Mouse (Mus musculus) large intestine, adult 2 months (tissue): ENCODE data around the gene Sox5. TPM values are rescaled to one million over a fixed set of nuclear protein-coding genes. Genes with fewer than 3 reads are reported as not detected.

ENCODE experiments used
- DNase-seq: peaks from one replicate; pipeline ENCODE4 v3.0.0-alpha.2; 2012; ENCODE audit warnings: low read depth, low spot score
- WGBS: fragments of 180-500 bp; shearing (Covaris S2); methylation state at CpG from one replicate; pipeline ENCODE4 v1.1.7; 2018; 5-methylcytosine and 5-hydroxymethylcytosine counted together
- polyA plus RNA-seq: library from polyadenylated mRNA; depleted of rRNA; stranded (reverse); fragments of >200 nt; gene quantifications from 2 replicates; pipeline ENCODE4 v1.2.3, GENCODE M21; 2012

Sox5 gene
- polyA plus RNA-seq, 1 experiment = 0.55 TPM

- 75% methylated on average over 4 of the region's 4 CpGs for WGBS
- DNase-seq = no peak
These were observed 178.9 kb downstream of the Sox5 start for GRCm38 (mm10) chr6:144602883-144603282.

- WGBS = 77% methylated on average over 5 of the region's 5 CpGs
- no peak for DNase-seq
These were observed 181.4 kb downstream of the Sox5 start for GRCm38 (mm10) chr6:144600351-144600750.

- 62% methylated on average over 6 of the region's 6 CpGs for WGBS
- DNase-seq = no peak
These were observed 183.3 kb downstream of the Sox5 start for GRCm38 (mm10) chr6:144598324-144598973.

GRCm38 (mm10) chr6:144596536-144597210, 185.1 kb downstream of the Sox5 start:
- 22% methylated on average over 8 of the region's 8 CpGs for WGBS

GRCm38 (mm10) chr6:144584854-144585253, 196.9 kb downstream of the Sox5 start:
- DNase-seq = no peak
- WGBS = 20% methylated on average over 5 of the region's 5 CpGs

More at GRCm38 (mm10) chr6:144596536-144597210, 185.1 kb downstream of the Sox5 start:
- no peak for DNase-seq

- 44% methylated on average over 11 of the region's 11 CpGs for WGBS
- DNase-seq = no peak
These were observed 197.5 kb downstream of the Sox5 start for GRCm38 (mm10) chr6:144584074-144584840.

- WGBS = 23% methylated on average over 12 of the region's 12 CpGs
- DNase-seq = no peak
These were observed 202.5 kb downstream of the Sox5 start for GRCm38 (mm10) chr6:144579301-144579700.

GRCm38 (mm10) chr6:144570850-144571249, 210.9 kb downstream of the Sox5 start:
- no peak for DNase-seq
- WGBS = 85% methylated on average over 17 of the region's 17 CpGs

- DNase-seq = no peak
- WGBS = 70% methylated on average over 1 of the region's 1 CpGs
These were observed 215.9 kb downstream of the Sox5 start for GRCm38 (mm10) chr6:144565827-144566226.

GRCm38 (mm10) chr6:144561718-144562117, 220.1 kb downstream of the Sox5 start:
- WGBS = 67% methylated on average over 5 of the region's 5 CpGs
- DNase-seq = no peak

GRCm38 (mm10) chr6:144560211-144560610, 221.6 kb downstream of the Sox5 start:
- no peak for DNase-seq
- WGBS = 76% methylated on average over 3 of the region's 3 CpGs

- WGBS = 59% methylated on average over 6 of the region's 6 CpGs
- no peak for DNase-seq
These were observed 228.3 kb downstream of the Sox5 start for GRCm38 (mm10) chr6:144553476-144553875.

GRCm38 (mm10) chr6:144548991-144549390, 232.8 kb downstream of the Sox5 start:
- 90% methylated on average over 8 of the region's 8 CpGs for WGBS

GRCm38 (mm10) chr6:144547141-144547540, 234.6 kb downstream of the Sox5 start:
- DNase-seq = no peak

More at GRCm38 (mm10) chr6:144548991-144549390, 232.8 kb downstream of the Sox5 start:
- no peak for DNase-seq

GRCm38 (mm10) chr6:144545549-144545948, 236.2 kb downstream of the Sox5 start:
- DNase-seq = no peak

GRCm38 (mm10) chr6:144541316-144541715, 240.5 kb downstream of the Sox5 start:
- WGBS = 92% methylated on average over 9 of the region's 9 CpGs
- DNase-seq = no peak

More at GRCm38 (mm10) chr6:144545549-144545948, 236.2 kb downstream of the Sox5 start:
- 91% methylated on average over 8 of the region's 8 CpGs for WGBS

- DNase-seq = no peak
- 76% methylated on average over 18 of the region's 18 CpGs for WGBS
These were observed 242.2 kb downstream of the Sox5 start for GRCm38 (mm10) chr6:144539439-144540192.

GRCm38 (mm10) chr6:144523479-144523878, 258.3 kb downstream of the Sox5 start:
- DNase-seq = no peak
- 66% methylated on average over 11 of the region's 11 CpGs for WGBS

GRCm38 (mm10) chr6:144518811-144519210, 263.0 kb downstream of the Sox5 start:
- DNase-seq = no peak
- whole genome bisulfite sequencing = 89% methylated on average over 2 of the region's 2 CpGs

GRCm38 (mm10) chr6:144515905-144516304, 265.9 kb downstream of the Sox5 start:
- DNase-seq = no peak
- 78% methylated on average over 8 of the region's 8 CpGs for WGBS
